Mouse (Mus musculus) MEL-GATA-1-ER (cell line): ENCODE measurements around the gene Kirrel2.
A peak's percentile ranks its signal among the peaks of the same experiment; 100 is the strongest.

Experiments used
- DNase-seq: peaks from one replicate; pipeline ENCODE4 v3.0.0-alpha.2; 2012; ENCODE audit warnings: low read depth; ENCODE audit errors: extremely low read depth

Gene Kirrel2

DNA sequence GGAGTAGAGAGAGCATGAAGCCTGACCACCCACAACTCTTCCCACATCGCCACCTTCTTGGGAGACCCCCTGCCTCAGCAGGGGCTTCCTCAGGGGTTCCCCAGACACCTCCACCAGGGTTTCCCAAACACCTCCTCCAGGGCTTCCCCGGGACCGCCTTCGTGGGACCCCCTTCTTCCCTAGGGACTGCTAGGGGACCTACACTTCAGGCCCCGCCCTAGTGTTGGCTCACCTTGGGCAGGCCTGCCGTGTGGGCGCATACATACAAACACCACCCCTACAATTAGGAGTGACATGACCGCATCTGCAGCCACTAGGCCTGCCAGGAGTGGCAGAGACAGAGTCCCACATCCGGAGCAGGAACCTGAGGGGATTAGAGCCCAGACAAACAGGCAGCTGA lies 39.6 kb downstream of the Kirrel2 start:
- DNase-seq, result no peak

- DNase-seq, result no peak
Measured at GRCm38 (mm10) chr7:30413596-30413995, 43.9 kb downstream of the Kirrel2 start, which contains the start of gene Tyrobp. Tyrobp (plus strand) TSS chr7:30413760.

DNA sequence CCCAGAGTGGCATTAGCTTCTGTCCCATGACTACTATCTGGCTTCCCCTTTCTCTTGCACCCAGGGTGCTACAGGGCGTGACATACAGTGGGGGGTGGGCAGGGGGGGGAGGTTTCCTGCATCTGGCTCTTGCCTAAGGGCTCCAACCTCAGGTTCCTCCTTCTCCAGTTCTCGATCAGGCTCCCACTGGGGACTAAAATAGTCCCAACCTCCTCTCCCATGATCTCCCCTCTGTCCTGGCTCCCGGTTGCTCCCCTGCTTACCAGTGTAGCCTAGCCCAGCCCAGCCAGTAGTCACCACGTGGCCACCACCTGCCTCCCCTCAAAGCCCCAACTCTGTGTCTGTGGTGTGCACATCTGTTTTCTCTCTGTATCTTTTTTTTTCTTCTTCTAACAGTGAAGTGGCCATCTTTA lies 44.7 kb downstream of the Kirrel2 start:
- DNase-seq, result peak; percentile 70

GRCm38 (mm10) chr7:30411023-30411422 lies 46.5 kb downstream of the Kirrel2 start:
- no peak for DNase-seq

DNA sequence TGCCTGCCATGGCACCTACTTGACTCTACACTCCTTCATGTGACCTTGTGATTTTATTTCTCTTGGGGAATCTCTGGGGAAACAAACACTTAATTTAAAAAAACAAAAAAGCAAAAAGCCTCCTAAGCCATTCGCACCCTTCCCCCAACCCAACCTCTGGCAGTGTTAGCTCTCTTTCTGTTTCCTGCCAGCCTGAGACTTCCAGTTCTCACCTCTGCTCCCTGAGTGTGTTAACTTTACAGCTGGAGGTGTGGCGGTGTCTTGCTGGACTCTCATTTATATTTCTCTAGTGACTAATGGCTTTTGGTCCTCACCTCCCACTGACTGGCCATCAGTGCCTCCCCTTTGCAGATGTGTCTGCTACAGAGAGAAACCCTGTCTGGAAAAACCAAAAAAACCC lies 47.7 kb downstream of the Kirrel2 start:
- DNase-seq, result no peak

DNA sequence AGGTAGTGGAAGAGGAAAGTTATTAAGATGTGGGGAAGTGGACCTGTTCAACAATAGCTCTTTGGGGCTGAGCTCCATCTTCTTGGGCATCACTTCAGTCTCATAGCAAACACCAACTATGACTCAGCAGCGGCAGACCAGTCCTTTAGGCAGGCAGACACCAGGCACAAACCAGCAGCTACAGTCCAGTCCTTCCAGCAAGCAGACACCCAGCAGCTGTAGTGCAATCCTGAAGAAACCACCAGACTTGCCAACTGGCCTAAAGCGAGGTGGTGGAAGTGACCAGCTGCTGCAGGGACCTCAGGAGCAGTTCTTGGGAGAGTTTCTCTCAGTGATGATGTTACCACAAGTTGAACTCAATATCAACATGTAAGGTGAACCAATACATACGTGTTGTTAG lies 48.9 kb downstream of the Kirrel2 start:
- DNase-seq, result no peak

DNA sequence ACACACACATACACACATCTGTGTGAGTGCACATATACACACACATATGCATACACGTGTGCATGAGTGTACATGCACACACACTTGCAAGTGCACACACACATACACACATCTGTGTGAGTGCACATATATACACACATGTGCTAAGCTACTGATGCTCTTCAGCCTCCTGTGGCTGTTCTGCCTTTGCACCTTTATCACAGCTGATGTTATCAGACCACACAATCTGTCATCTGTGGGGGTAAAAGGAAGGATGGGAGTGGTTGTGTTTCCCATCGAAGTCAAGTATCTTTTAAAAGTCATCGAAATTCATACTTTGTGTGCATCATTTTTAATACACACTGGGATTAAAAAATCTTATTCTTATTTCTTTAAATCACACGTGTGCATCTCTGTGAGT lies 55.1 kb downstream of the Kirrel2 start:
- DNase-seq, result no peak

- no peak for DNase-seq
Measured at GRCm38 (mm10) chr7:30399671-30400070, 57.8 kb downstream of the Kirrel2 start.
